Mouse (Mus musculus) spleen, embryonic (tissue): ENCODE measurements around the gene Fgf22.

Experiments used
- CTCF ChIA-PET: fragments of 350-600 bp; sonication (Branson Sonifier 250); formaldehyde crosslinking; loops from one replicate; lab custom pipeline; 2022; lab: Charles Lee

The Fgf22 gene

GRCm38 (mm10) chr10:79754856-79755516, at the start of gene Fgf22:
Fgf22 (plus strand) TSS chr10:79755076.
- CTCF ChIA-PET, result no interaction called here

DNA sequence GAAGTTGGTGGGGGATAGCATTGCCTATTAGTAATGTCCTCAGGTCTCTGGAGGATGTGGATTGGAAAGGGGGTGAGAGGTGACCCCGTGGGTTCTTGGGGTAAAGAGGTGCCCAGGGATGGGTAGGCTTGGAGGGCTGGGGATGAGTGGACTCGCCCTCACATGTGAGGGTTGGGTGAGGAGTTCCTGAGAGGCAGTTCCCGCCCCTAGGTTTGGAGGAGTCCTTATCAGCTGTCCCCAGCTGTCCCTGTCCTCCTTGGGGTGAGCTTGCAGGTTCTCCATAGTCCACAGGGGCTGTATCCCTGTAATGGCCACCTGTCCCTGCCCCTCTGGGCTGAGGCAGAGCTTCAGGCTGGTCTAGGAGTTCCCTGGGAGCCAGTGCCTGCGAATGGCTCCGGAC, 48.9 kb upstream of the Fgf22 start:
- CTCF ChIA-PET, result interaction anchor here (1.1 kb wide), 1 partner anchor 8 kb away, joined by 3 read pairs; no protein-coding TSS in a partner anchor

GRCm38 (mm10) chr10:79706406-79707094, 48.3 kb upstream of the Fgf22 start:
- CTCF ChIA-PET, result no interaction called here

GRCm38 (mm10) chr10:79707162-79707561, 47.7 kb upstream of the Fgf22 start:
- CTCF ChIA-PET, result no interaction called here

DNA sequence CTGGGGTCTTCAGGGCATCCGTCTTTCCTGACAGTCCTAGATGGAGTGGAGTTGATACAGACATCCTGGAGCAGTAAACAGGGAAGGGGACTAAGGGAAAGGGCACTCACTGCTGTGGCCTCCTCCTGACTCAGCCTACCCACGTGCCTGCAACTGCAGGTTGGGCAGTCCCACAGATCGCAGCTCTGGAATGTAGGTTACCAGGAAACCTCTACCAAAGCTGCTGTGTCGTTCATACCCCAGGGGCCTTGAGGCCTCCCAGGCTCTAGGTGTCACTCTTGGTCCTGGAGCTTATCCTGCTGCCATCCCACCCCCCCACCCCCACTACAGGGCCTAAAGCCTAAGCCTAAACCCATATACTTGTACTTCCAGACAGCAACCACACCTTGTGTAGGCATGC, 47.1 kb upstream of the Fgf22 start:
- CTCF ChIA-PET, result no interaction called here

- CTCF ChIA-PET, result no interaction called here
Observed at GRCm38 (mm10) chr10:79708668-79709067, 46.2 kb upstream of the Fgf22 start.

DNA sequence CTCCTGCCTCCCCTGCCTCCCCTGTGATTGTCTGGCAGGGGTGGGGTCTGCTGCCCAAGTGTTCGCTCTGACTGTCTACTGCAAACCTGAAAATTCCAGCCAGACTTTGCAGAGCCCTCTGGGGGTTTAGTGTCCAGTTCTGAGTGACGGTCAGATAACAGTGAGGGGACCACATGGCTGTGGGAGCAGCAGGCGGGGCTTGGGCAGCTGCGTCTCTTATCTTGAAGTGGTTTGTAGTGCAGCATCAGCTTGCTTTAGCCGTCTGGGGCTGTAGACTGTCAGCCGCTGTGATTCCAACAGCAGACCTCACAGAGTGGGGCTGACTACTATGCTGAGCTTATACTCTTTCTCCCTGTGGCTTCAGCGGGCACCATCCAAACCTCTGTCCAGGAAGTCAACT, 45.6 kb upstream of the Fgf22 start:
- CTCF ChIA-PET, result no interaction called here

DNA sequence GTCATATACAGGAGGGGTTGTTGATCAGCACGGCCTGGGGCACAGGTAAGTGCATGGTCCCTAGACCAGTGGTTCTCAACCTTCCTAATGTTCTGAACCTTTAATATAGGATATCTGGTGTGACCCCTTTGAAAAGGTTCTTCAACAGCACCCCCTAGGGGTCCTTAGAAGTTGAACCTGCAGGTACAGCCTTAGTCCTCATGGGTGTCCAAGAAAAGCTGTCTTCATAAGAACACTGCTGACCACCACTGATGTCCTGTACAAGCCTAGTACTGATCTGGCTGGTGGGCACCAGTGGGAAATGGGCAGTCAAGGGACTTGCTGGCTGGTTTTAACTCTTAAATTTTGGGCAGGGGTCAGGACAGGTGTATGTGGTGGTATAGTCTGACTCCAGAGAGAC, 42.8 kb upstream of the Fgf22 start:
- CTCF ChIA-PET, result interaction anchor here (0.6 kb wide), 4 partner anchors 14 to 134 kb away, joined by 4 to 6 read pairs (median 4); no protein-coding TSS in a partner anchor

DNA sequence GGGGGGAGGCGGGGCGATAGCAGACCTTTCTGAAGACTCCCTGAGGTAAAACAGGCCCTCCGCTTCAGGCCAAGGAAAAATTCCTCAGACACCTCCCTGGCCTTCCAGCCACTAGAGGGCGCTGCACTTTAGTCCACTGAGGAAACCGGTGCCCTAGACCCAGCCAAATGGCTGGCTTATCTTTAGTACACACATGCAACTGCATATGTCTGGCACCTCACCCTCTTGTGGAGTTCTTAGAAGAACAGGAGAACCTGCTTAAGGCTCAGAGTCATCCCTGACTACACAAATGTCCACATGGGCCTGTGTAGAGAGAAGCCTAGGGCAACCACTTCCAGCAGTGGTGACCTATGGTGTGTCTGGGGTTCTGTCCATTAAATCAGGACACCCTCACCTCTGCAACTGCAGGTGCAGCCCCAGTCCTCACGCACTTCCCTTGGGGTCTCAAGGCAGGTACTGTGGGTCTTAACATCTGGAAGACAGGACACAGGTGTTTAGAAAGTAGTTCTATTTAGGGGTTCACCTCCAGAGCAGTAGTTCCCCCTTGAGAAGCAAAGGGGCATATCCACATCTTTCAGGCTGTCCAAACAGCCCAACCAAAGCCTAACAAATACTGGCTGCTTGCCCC, 42.3 kb upstream of the Fgf22 start:
- CTCF ChIA-PET, result interaction anchor here (0.6 kb wide), 4 partner anchors 15 to 134 kb away, joined by 4 to 6 read pairs (median 4); no protein-coding TSS in a partner anchor

GRCm38 (mm10) chr10:79713163-79713562, 41.7 kb upstream of the Fgf22 start:
- CTCF ChIA-PET, result no interaction called here

DNA sequence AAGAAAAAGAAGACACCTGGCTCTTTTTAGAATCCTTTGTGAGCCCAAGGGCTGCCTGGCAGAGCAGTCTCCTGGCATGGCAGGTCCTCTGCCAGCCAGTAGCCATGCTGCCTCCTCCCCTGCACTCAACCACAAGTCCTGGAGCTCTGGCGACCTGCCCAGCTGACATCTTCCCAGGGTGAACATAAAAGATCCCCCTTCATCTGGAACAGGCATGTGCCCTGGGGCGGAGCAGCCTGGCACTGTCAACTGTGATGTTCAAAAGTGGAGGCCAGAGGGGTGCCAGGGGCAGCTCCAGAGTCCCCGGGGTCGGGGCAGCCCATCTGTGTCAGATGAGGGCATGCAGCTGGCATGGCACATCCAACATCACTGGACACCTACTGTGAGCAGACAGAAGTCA, 39.9 kb upstream of the Fgf22 start:
- CTCF ChIA-PET, result interaction anchor here (1.1 kb wide), 1 partner anchor 10 kb away, joined by 3 read pairs; no protein-coding TSS in a partner anchor

- CTCF ChIA-PET, result no interaction called here
Observed at GRCm38 (mm10) chr10:79716254-79716987, 38.5 kb upstream of the Fgf22 start, which contains the start of gene Hcn2. Hcn2 (plus strand) TSS chr10:79716634.

- CTCF ChIA-PET, result no interaction called here
Observed at GRCm38 (mm10) chr10:79716988-79717355, 37.9 kb upstream of the Fgf22 start.

DNA sequence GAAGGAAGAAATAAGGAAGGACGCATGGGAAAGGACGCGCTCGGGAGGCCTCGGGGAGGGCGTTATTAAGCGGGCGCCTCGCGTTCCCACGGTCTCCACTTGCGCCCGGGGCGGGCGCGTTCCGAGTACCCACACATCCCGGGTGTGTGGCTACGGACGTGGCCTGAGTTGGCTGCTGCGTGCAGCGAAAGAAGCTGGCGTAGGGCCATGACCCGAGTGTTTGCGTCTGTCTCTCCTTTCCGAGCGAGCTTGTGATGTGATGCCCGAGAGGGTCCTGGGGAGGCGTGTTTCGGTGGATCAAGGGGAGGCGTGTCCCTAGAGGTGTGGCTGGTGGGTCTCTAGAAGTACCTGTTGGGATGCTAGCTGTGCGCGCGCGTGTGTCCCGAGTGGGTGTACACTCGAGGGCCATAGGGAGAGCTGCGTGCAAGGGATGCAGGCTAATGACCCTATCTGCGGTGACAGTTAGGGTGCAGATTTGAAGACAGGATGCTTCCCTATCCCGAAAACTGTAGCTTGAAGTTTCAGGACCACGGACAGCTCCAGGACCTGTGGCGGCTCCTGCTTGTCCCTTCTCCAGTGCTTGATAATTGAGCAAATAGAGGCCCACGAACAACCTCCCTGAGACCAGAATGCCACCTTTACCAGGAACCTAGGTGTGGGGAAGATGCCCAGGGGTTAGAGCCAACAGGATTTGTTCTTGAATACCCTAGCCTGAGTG, 37.1 kb upstream of the Fgf22 start:
- CTCF ChIA-PET, result interaction anchor here (0.5 kb wide), 1 partner anchor 50 kb away, joined by 4 read pairs; no protein-coding TSS in a partner anchor

GRCm38 (mm10) chr10:79721089-79721488, 33.8 kb upstream of the Fgf22 start:
- CTCF ChIA-PET, result no interaction called here

- CTCF ChIA-PET, result no interaction called here
Observed at GRCm38 (mm10) chr10:79723047-79723446, 31.8 kb upstream of the Fgf22 start.

DNA sequence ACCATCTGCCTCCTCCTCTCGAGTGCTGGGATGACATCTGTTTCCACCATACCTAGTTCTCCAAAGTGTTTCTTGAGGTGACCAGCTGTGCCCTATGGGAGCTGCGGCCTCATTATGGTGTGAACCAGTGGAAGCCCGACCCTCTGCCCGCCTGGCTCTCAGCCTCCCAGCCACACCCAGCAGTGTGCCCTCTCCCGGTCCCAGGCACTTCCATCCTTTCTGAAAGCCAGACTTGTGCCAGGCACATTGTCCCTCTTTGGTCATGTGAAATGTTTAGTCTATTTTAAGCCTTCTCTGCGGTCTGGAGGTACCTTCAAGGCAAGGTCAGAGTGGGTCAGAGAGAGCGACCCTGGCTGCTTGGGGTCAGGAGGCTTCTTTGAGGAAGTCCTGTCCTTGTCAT, 31.2 kb upstream of the Fgf22 start:
- CTCF ChIA-PET, result no interaction called here

- CTCF ChIA-PET, result interaction anchor here (0.7 to 0.9 kb wide), 2 partner anchors 11 to 1587 kb away, joined by 3 read pairs; no protein-coding TSS in a partner anchor
Observed at GRCm38 (mm10) chr10:79726090-79726489, 28.8 kb upstream of the Fgf22 start.

DNA sequence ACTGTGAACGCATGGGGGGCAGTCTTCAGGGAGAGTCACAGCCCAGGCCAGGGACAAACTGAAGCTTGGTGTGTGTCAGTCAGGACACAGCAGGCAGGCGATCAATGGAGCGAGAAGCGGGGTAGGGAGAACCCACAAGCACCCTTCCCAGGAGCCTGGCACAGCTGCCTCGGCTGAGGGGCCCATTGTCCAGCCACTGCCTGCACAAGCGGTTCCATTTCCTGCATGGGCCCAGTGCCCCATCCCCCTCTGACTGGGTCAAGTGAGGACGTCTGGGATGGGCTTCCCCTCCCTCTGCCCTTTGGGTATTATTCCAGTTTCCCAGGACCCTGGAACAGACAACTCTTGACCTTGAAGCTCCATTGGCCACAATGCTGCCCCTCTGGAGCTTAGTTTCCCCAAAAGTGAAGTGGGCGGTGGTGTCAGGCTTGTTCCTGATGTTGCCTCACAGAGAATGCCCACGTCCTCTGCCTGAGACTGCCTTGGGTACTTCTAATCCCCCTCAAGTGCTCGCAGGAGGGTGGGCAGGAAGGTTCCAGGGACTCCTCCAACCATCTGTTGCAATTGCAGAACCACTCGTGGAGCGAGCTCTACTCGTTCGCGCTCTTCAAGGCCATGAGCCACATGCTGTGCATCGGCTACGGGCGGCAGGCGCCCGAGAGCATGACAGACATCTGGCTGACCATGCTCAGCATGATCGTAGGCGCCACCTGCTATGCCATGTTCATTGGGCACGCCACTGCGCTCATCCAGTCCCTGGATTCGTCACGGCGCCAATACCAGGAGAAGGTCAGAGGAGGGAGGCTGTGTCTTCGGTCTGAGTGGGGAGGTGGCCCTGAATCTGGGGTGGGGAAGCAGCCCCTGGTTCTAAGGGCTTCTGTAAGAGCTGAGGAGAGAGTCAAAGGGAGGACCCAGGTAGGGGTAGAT, 26.3 kb upstream of the Fgf22 start:
- CTCF ChIA-PET, result no interaction called here
